9 mouse cellular contexts compared by ENCODE assay signal in the genomic region with DNA sequence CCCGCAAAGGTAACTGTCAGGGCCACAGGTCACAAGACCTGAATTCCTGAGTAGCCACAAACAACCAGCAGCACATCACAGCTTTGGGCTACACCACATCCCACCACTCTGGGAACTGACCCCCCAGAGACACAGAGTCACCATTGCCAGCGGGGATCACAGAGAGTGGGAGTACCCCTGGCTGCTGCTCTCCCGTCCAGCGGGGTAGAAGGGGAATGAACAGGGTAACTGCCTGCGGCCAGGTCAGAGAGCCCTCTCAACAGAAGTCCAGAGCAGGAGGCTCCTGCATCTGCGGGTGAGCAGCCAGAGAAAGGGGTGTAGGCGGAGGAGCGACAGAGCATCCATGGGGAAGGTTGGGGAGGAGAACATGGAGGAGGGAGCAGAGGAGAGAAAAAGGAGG. TPM values are rescaled to one million over a fixed set of nuclear protein-coding genes. Genes with fewer than 3 reads are reported as not detected.
A peak's percentile ranks its signal among the peaks of the same experiment; 100 is the strongest.
DNase-seq lines count a peak whose midpoint lies in the region; ATAC-seq and TF ChIP-seq lines count a peak whose summit lies in the region.
"Had no signal": no experiment of that assay in that cellular context is flagged by ENCODE, and none has a peak within 500 bp of the region (broad histone marks: within the 10 kb centered on the region; RNA-seq: fewer than 3 reads in every experiment).

No protein-coding gene starts in this region.

- no peak for DNase-seq in heart, embryonic 10.5 days (ENCODE audit: low spot score)
- no peak for DNase-seq in heart, adult 8-10 months (ENCODE audit: low spot score)
- DNase-seq in CH12.LX (ENCODE audit: extremely low read depth) = no peak
- DNase-seq in ovary, adult 18-20 months (ENCODE audit: low spot score) = no peak
- no peak for DNase-seq in urinary bladder, adult 2 months (ENCODE audit: low spot score)

- TF ChIP-seq CTCF in CH12.LX (conservative IDR thresholded peaks at IDR 0.05 in 1 of 2, IDR thresholded peaks at IDR 0.05 in 1 of 2; ENCODE audit: low read depth in 2 of 2, low read length in 2 of 2) = no peak

- no peaks in the 10 kb centered on the region; the same call in 1 of the 2 replicates for H3K79me2 ChIP-seq in CH12.LX (replicated peaks; ENCODE audit: control insufficient read depth, extremely low read depth, insufficient read depth, poor library complexity, severe bottlenecking)

- peak overlapping the region; percentile 55 for H3K4me2 ChIP-seq in CH12.LX (ENCODE audit: insufficient read depth, low read depth, poor library complexity, severe bottlenecking)
- H3K4me2 ChIP-seq in forebrain, embryonic 13.5 days = peak overlapping the region; percentile 98
- H3K4me2 ChIP-seq in liver, embryonic 12.5 days = peak overlapping the region; percentile 98

- TF ChIP-seq RAD21 in CH12.LX (IDR thresholded peaks at IDR 0.05; ENCODE audit: low read depth, low read length) = no peak

- H3K4me1 ChIP-seq in heart, embryonic 10.5 days = peaks cover 76% of the 10 kb centered on the region
- H3K4me1 ChIP-seq in CH12.LX (ENCODE audit: control insufficient read depth in 1 of 2, insufficient read depth in 2 of 2) = peaks cover 10 to 30% of the 10 kb centered on the region in 2 experiments
- H3K4me1 ChIP-seq in forebrain, embryonic 13.5 days = peaks cover 46% of the 10 kb centered on the region
- peaks cover 93% of the 10 kb centered on the region for H3K4me1 ChIP-seq in liver, embryonic 12.5 days

- in situ Hi-C loops in CH12.LX (cut with MboI; ENCODE audit: low pct_ligation_motif_present, low pct_unique_long_range_greater_than_20kb, low sequenced_read_pairs) = no loop called here

- peaks cover 38% of the 10 kb centered on the region for H3K27me3 ChIP-seq in heart, embryonic 10.5 days (ENCODE audit: insufficient read depth, poor library complexity, severe bottlenecking)
- H3K27me3 ChIP-seq in CH12.LX (replicated peaks) = no peaks in the 10 kb centered on the region
- H3K27me3 ChIP-seq in forebrain, embryonic 13.5 days = peaks cover 39% of the 10 kb centered on the region
- peaks cover 40% of the 10 kb centered on the region for H3K27me3 ChIP-seq in liver, embryonic 12.5 days (replicated peaks)

- peak overlapping the region; percentile 88 for H3K4me3 ChIP-seq in heart, embryonic 10.5 days
- H3K4me3 ChIP-seq in CH12.LX (replicated peaks in 1 of 3; ENCODE audit: low read depth in 2 of 3, low read length in 2 of 3, poor library complexity in 1 of 3) = peak overlapping the region; percentile 83 to 93 (median 87)
- peak overlapping the region; percentile 82 for H3K4me3 ChIP-seq in forebrain, embryonic 13.5 days
- peak overlapping the region; percentile 81 for H3K4me3 ChIP-seq in liver, embryonic 12.5 days

- peaks cover 24% of the 10 kb centered on the region for H3K36me3 ChIP-seq in heart, embryonic 10.5 days
- H3K36me3 ChIP-seq in CH12.LX (replicated peaks in 1 of 2; ENCODE audit: control insufficient read depth in 1 of 2, insufficient read depth in 1 of 2, low read length in 1 of 2) = peaks cover 4 to 30% of the 10 kb centered on the region in 2 experiments
- H3K36me3 ChIP-seq in forebrain, embryonic 13.5 days (ENCODE audit: poor library complexity, severe bottlenecking) = peaks cover 19% of the 10 kb centered on the region
- H3K36me3 ChIP-seq in liver, embryonic 12.5 days = peaks cover 23% of the 10 kb centered on the region

- dilution Hi-C loops in CH12.LX (cut with MboI; ENCODE audit: extremely low pct_ligation_motif_present, extremely low pct_unique_long_range_greater_than_20kb, low sequenced_read_pairs) = no loop called here

- 8% methylated on average over 8 of the region's 8 CpGs for WGBS in heart, embryonic 10.5 days
- WGBS in forebrain, embryonic 13.5 days = 8% methylated on average over 8 of the region's 8 CpGs
- WGBS in liver, embryonic 12.5 days (ENCODE audit: insufficient replicate concordance) = 12% methylated on average over 8 of the region's 8 CpGs

- no peak for TF ChIP-seq EP300 in CH12.LX (IDR thresholded peaks at IDR 0.05; ENCODE audit: low read length)

- H3K9me3 ChIP-seq in heart, embryonic 10.5 days = no peaks in the 10 kb centered on the region
- no peaks in the 10 kb centered on the region for H3K9me3 ChIP-seq in CH12.LX (replicated peaks; ENCODE audit: low read length)
- no peaks in the 10 kb centered on the region for H3K9me3 ChIP-seq in forebrain, embryonic 13.5 days (replicated peaks)
- H3K9me3 ChIP-seq in liver, embryonic 12.5 days (replicated peaks) = no peaks in the 10 kb centered on the region

- ATAC-seq in forebrain, embryonic 13.5 days = no peak
- no peak for ATAC-seq in liver, embryonic 12.5 days
- no peak for ATAC-seq in granulocyte monocyte progenitor cell, adult 5-6 weeks (replicated peaks; ENCODE audit: poor library complexity, severe bottlenecking)

- H3K27ac ChIP-seq in heart, embryonic 10.5 days = peak overlapping the region; percentile 95
- no peak overlapping the region for H3K27ac ChIP-seq in CH12.LX (ENCODE audit: insufficient read depth, low read depth)
- no peak overlapping the region; the same call in 1 of the 2 replicates for H3K27ac ChIP-seq in forebrain, embryonic 13.5 days
- peak overlapping the region; percentile 92 for H3K27ac ChIP-seq in liver, embryonic 12.5 days

- H3K9ac ChIP-seq in CH12.LX (ENCODE audit: insufficient read depth, low read depth) = peak overlapping the region; percentile 94
- peak overlapping the region; percentile 98 for H3K9ac ChIP-seq in forebrain, embryonic 13.5 days
- peak overlapping the region; percentile 93 for H3K9ac ChIP-seq in liver, embryonic 12.5 days

- no peak for TF ChIP-seq POLR2A in CH12.LX (IDR thresholded peaks at IDR 0.05; ENCODE audit: low read depth, low read length)

RNA-seq across cellular contexts. Expression of a gene that starts 0.7 kb away (rescaled TPM):
- polyA plus RNA-seq in heart, embryonic 10.5 days (2016; fragmentation: Nextera tagmentation; extraction: Ambion mirVana) = 0.31 and 0.33 TPM in 2 replicates
- total RNA-seq in heart, adult 8-10 months (2022) = under 1 TPM; 0.28 to 0.62 (median 0.32) TPM
- total RNA-seq in CH12.LX (2012; rRNA removed) (0.21 and 0.76 TPM in 2 replicates), CH12.LX (2014; rRNA removed) (0.24 and 0.32 TPM in 2 replicates)
- polyA plus RNA-seq in CH12.LX (2012; ENCODE audit: insufficient read length, low read depth) = 0.17 and 0.20 TPM in 2 replicates
- 1.0 and 1.3 TPM in 2 replicates for polyA plus RNA-seq in forebrain, embryonic 13.5 days (2015; fragmentation: Nextera tagmentation; extraction: Ambion mirVana)
- polyA plus RNA-seq in liver, embryonic 12.5 days (2016; fragmentation: Nextera tagmentation; extraction: Ambion mirVana) = 0.35 and 0.43 TPM in 2 replicates
- polyA plus RNA-seq in urinary bladder, adult 2 months (2012; rRNA removed) = 5.5 and 5.7 TPM in 2 replicates
- total RNA-seq in granulocyte monocyte progenitor cell, adult 5-6 weeks (2014; fragmentation: Nextera tagmentation) = not detected in 2 replicates
- total RNA-seq in granulocyte monocyte progenitor cell, adult 5-6 weeks (2017) = 0.26 TPM in 1 of 2 replicates, not detected in the other

RNA-seq across cellular contexts. Expression of a gene that starts 4.9 kb away (rescaled TPM):
- polyA plus RNA-seq in heart, embryonic 10.5 days (2016; fragmentation: Nextera tagmentation; extraction: Ambion mirVana) = 88.7 and 96.0 TPM in 2 replicates
- total RNA-seq in heart, adult 8-10 months (2022) = 10 to 100 TPM; 75.2 to 85.9 (median 81.0) TPM
- total RNA-seq in CH12.LX (2012; rRNA removed) (20.9 and 22.3 TPM in 2 replicates), CH12.LX (2014; rRNA removed) (8.9 and 10.5 TPM in 2 replicates)
- 53.2 and 59.4 TPM in 2 replicates for polyA plus RNA-seq in CH12.LX (2012; ENCODE audit: insufficient read length, low read depth)
- 200 and 217 TPM in 2 replicates for polyA plus RNA-seq in forebrain, embryonic 13.5 days (2015; fragmentation: Nextera tagmentation; extraction: Ambion mirVana)
- 67.5 and 74.1 TPM in 2 replicates for polyA plus RNA-seq in liver, embryonic 12.5 days (2016; fragmentation: Nextera tagmentation; extraction: Ambion mirVana)
- polyA plus RNA-seq in urinary bladder, adult 2 months (2012; rRNA removed) = 140 and 147 TPM in 2 replicates
- 62.9 and 64.6 TPM in 2 replicates for total RNA-seq in granulocyte monocyte progenitor cell, adult 5-6 weeks (2014; fragmentation: Nextera tagmentation)
- total RNA-seq in granulocyte monocyte progenitor cell, adult 5-6 weeks (2017) = 39.1 and 40.4 TPM in 2 replicates

RNA-seq across cellular contexts. Expression of a gene that starts 5.4 kb away (rescaled TPM):
- 1.4 and 4.0 TPM in 2 replicates for polyA plus RNA-seq in heart, embryonic 10.5 days (2016; fragmentation: Nextera tagmentation; extraction: Ambion mirVana)
- not detected for total RNA-seq in heart, adult 8-10 months (2022)
- total RNA-seq in CH12.LX (2012; rRNA removed) = 6.0 and 8.1 TPM in 2 replicates
- not detected in 2 replicates for total RNA-seq in CH12.LX (2014; rRNA removed)
- polyA plus RNA-seq in CH12.LX (2012; ENCODE audit: insufficient read length, low read depth) = not detected in 2 replicates
- 33.6 TPM in 1 of 2 replicates, not detected in the other for polyA plus RNA-seq in forebrain, embryonic 13.5 days (2015; fragmentation: Nextera tagmentation; extraction: Ambion mirVana)
- polyA plus RNA-seq in liver, embryonic 12.5 days (2016; fragmentation: Nextera tagmentation; extraction: Ambion mirVana) = 0.98 and 11.0 TPM in 2 replicates
- not detected in 2 replicates for polyA plus RNA-seq in urinary bladder, adult 2 months (2012; rRNA removed)
- not detected in 2 replicates for total RNA-seq in granulocyte monocyte progenitor cell, adult 5-6 weeks (2014; fragmentation: Nextera tagmentation)
- 0.98 TPM in 1 of 2 replicates, not detected in the other for total RNA-seq in granulocyte monocyte progenitor cell, adult 5-6 weeks (2017)
- total RNA-seq: left cerebral cortex, postnatal 14 days had no signal

RNA-seq across cellular contexts. Expression of a gene that starts 7.4 kb away (rescaled TPM):
- polyA plus RNA-seq in heart, embryonic 10.5 days (2016; fragmentation: Nextera tagmentation; extraction: Ambion mirVana) = 51.9 and 54.4 TPM in 2 replicates
- 10 to 100 TPM; 48.5 to 65.2 (median 53.3) TPM for total RNA-seq in heart, adult 8-10 months (2022)
- 12.1 and 14.4 TPM in 2 replicates for total RNA-seq in CH12.LX (2012; rRNA removed)
- 8.7 and 10.2 TPM in 2 replicates for total RNA-seq in CH12.LX (2014; rRNA removed)
- polyA plus RNA-seq in CH12.LX (2012; ENCODE audit: insufficient read length, low read depth) = 20.7 and 22.8 TPM in 2 replicates
- polyA plus RNA-seq in forebrain, embryonic 13.5 days (2015; fragmentation: Nextera tagmentation; extraction: Ambion mirVana) = 49.0 and 59.0 TPM in 2 replicates
- 26.6 and 27.4 TPM in 2 replicates for polyA plus RNA-seq in liver, embryonic 12.5 days (2016; fragmentation: Nextera tagmentation; extraction: Ambion mirVana)
- polyA plus RNA-seq in urinary bladder, adult 2 months (2012; rRNA removed) = 31.7 and 40.9 TPM in 2 replicates
- 14.1 and 20.3 TPM in 2 replicates for total RNA-seq in granulocyte monocyte progenitor cell, adult 5-6 weeks (2014; fragmentation: Nextera tagmentation)
- 17.0 and 18.7 TPM in 2 replicates for total RNA-seq in granulocyte monocyte progenitor cell, adult 5-6 weeks (2017)

RNA-seq across cellular contexts. Expression of a gene that starts 10.8 kb away (rescaled TPM):
- polyA plus RNA-seq in heart, embryonic 10.5 days (2016; fragmentation: Nextera tagmentation; extraction: Ambion mirVana) = 12.5 and 16.4 TPM in 2 replicates
- total RNA-seq in heart, adult 8-10 months (2022) = 1 to 10 TPM; 1.2 to 1.7 (median 1.3) TPM
- total RNA-seq in CH12.LX (2012; rRNA removed) (114 and 161 TPM in 2 replicates), CH12.LX (2014; rRNA removed) (45.9 and 48.4 TPM in 2 replicates)
- polyA plus RNA-seq in CH12.LX (2012; ENCODE audit: insufficient read length, low read depth) = 84.7 and 94.4 TPM in 2 replicates
- polyA plus RNA-seq in forebrain, embryonic 13.5 days (2015; fragmentation: Nextera tagmentation; extraction: Ambion mirVana) = 2.5 and 3.6 TPM in 2 replicates
- 5.6 and 6.4 TPM in 2 replicates for polyA plus RNA-seq in liver, embryonic 12.5 days (2016; fragmentation: Nextera tagmentation; extraction: Ambion mirVana)
- 3.8 and 4.1 TPM in 2 replicates for polyA plus RNA-seq in urinary bladder, adult 2 months (2012; rRNA removed)
- 21.2 and 22.5 TPM in 2 replicates for total RNA-seq in granulocyte monocyte progenitor cell, adult 5-6 weeks (2014; fragmentation: Nextera tagmentation)
- total RNA-seq in granulocyte monocyte progenitor cell, adult 5-6 weeks (2017) = 32.4 and 36.7 TPM in 2 replicates

Comparison
In these comparisons a context has a peak if more than half of its experiments do, and no peak if none do; other contexts are left out.
1. H3K27ac ChIP-seq: peak in heart, embryonic 10.5 days (single experiment) and liver, embryonic 12.5 days (single experiment); none in CH12.LX (single experiment) and forebrain, embryonic 13.5 days (single experiment).
2. Peak in every context shown above with its lines, with median percentiles within 50 percentile points of each other: H3K4me3 ChIP-seq, H3K4me2 ChIP-seq and H3K9ac ChIP-seq.